15 mouse cellular contexts compared by ENCODE assay signal in genomic region chr13:71108175-71108574, GRCm38 (mm10).
DNase-seq lines count a peak whose midpoint lies in the region; ATAC-seq and TF ChIP-seq lines count a peak whose summit lies in the region.
"Had no signal": no experiment of that assay in that cellular context is flagged by ENCODE, and none has a peak within 500 bp of the region (broad histone marks: within the 10 kb centered on the region; RNA-seq: fewer than 3 reads in every experiment).

No protein-coding gene starts in this region.

- H3K9me3 ChIP-seq in embryonic facial prominence, embryonic 14.5 days (ENCODE audit: control insufficient read depth, low read length): no peaks in the 10 kb centered on the region
- no peaks in the 10 kb centered on the region for H3K9me3 ChIP-seq in embryonic facial prominence, embryonic 10.5 days
- H3K9me3 ChIP-seq in limb, embryonic 15.5 days: no peaks in the 10 kb centered on the region
- no peaks in the 10 kb centered on the region for H3K9me3 ChIP-seq in limb, embryonic 10.5 days (replicated peaks)
- H3K9me3 ChIP-seq in lung, postnatal 0 days (ENCODE audit: low read length): no peaks in the 10 kb centered on the region
- H3K9me3 ChIP-seq in heart, embryonic 11.5 days (replicated peaks; ENCODE audit: control insufficient read depth, low read length): no peaks in the 10 kb centered on the region
- H3K9me3 ChIP-seq: hindbrain, embryonic 12.5 days; midbrain, embryonic 12.5 days had no signal

- no peak overlapping the region for H3K9ac ChIP-seq in embryonic facial prominence, embryonic 14.5 days (ENCODE audit: low read depth, low read length)
- no peak overlapping the region for H3K9ac ChIP-seq in limb, embryonic 15.5 days
- no peak overlapping the region for H3K9ac ChIP-seq in lung, postnatal 0 days (replicated peaks; ENCODE audit: low read depth)
- H3K9ac ChIP-seq in heart, embryonic 11.5 days (ENCODE audit: low read depth, low read length): no peak overlapping the region
- H3K9ac ChIP-seq: hindbrain, embryonic 12.5 days; midbrain, embryonic 12.5 days had no signal

- TF ChIP-seq CTCF in lung, postnatal 0 days (IDR thresholded peaks at IDR 0.05): no peak

- H3K27ac ChIP-seq in embryonic facial prominence, embryonic 14.5 days (replicated peaks; ENCODE audit: low read depth, low read length): no peak overlapping the region
- no peak overlapping the region for H3K27ac ChIP-seq in embryonic facial prominence, embryonic 10.5 days (replicated peaks)
- no peak overlapping the region for H3K27ac ChIP-seq in limb, embryonic 15.5 days
- no peak overlapping the region for H3K27ac ChIP-seq in limb, embryonic 10.5 days
- no peak overlapping the region for H3K27ac ChIP-seq in lung, postnatal 0 days (ENCODE audit: low read length)
- no peak overlapping the region for H3K27ac ChIP-seq in heart, embryonic 11.5 days (ENCODE audit: low read depth, low read length)
- H3K27ac ChIP-seq: hindbrain, embryonic 12.5 days; midbrain, embryonic 12.5 days had no signal

- H3K4me2 ChIP-seq in embryonic facial prominence, embryonic 14.5 days (ENCODE audit: low read depth, low read length): no peak overlapping the region
- H3K4me2 ChIP-seq in limb, embryonic 15.5 days: no peak overlapping the region
- H3K4me2 ChIP-seq in lung, postnatal 0 days (replicated peaks; ENCODE audit: low read depth, low read length): no peak overlapping the region
- H3K4me2 ChIP-seq in heart, embryonic 11.5 days: no peak overlapping the region
- H3K4me2 ChIP-seq: hindbrain, embryonic 12.5 days; midbrain, embryonic 12.5 days had no signal

- no peak for ATAC-seq in embryonic facial prominence, embryonic 14.5 days (ENCODE audit: low read depth)
- 0 out of 2 replicates have a peak, but pooled peaks have one; percentile 48 for ATAC-seq in limb, embryonic 15.5 days (ENCODE audit: insufficient number of reproducible peaks, low FRiP score, low TSS enrichment, low read depth)
- peak; percentile 49 for ATAC-seq in lung, postnatal 0 days
- no peak for ATAC-seq in heart, embryonic 11.5 days (replicated peaks; ENCODE audit: insufficient number of reproducible peaks, low FRiP score, low TSS enrichment)
- ATAC-seq: CD4-positive, CD25-positive, alpha-beta regulatory T cell, adult 4 months had no signal

- DNase-seq in embryonic facial prominence, embryonic 14.5 days (ENCODE audit: low spot score): peak; percentile 14
- DNase-seq in embryonic facial prominence, embryonic 10.5 days (ENCODE audit: low spot score): no peak
- no peak for DNase-seq in limb, embryonic 10.5 days (ENCODE audit: low spot score)
- peak; percentile 40 for DNase-seq in kidney, adult 9 months
- peak; percentile 58 for DNase-seq in lung, postnatal 0 days (ENCODE audit: low spot score)
- DNase-seq in adrenal gland, adult 18-20 months (ENCODE audit: low spot score in 2 of 2): no peak
- DNase-seq: adrenal gland, postnatal 25 days; cerebellum, adult 11-12 months; cerebellum, postnatal 36 days; thymus, postnatal 25 days had no signal

- peaks cover 9% of the 10 kb centered on the region; the same call in 1 of the 2 replicates for H3K27me3 ChIP-seq in embryonic facial prominence, embryonic 14.5 days (replicated peaks; ENCODE audit: control insufficient read depth, insufficient read depth, low read length)
- peaks cover 13% of the 10 kb centered on the region for H3K27me3 ChIP-seq in embryonic facial prominence, embryonic 10.5 days (replicated peaks; ENCODE audit: low read depth, poor library complexity, severe bottlenecking)
- H3K27me3 ChIP-seq in limb, embryonic 15.5 days: peaks cover 6% of the 10 kb centered on the region; the same call in 1 of the 2 replicates
- H3K27me3 ChIP-seq in limb, embryonic 10.5 days (ENCODE audit: low read depth, poor library complexity, severe bottlenecking): peaks cover 38% of the 10 kb centered on the region
- H3K27me3 ChIP-seq in lung, postnatal 0 days (replicated peaks; ENCODE audit: insufficient read depth, low read length): no peaks in the 10 kb centered on the region
- H3K27me3 ChIP-seq in heart, embryonic 11.5 days (ENCODE audit: control insufficient read depth, insufficient read depth, low read length): 0 out of 2 replicates have a peak, but pooled peaks cover 3% of the 10 kb centered on the region
- H3K27me3 ChIP-seq: hindbrain, embryonic 12.5 days had no signal

- no peaks in the 10 kb centered on the region for H3K36me3 ChIP-seq in embryonic facial prominence, embryonic 14.5 days (ENCODE audit: control insufficient read depth, insufficient read depth, low read length)
- H3K36me3 ChIP-seq in embryonic facial prominence, embryonic 10.5 days (replicated peaks): no peaks in the 10 kb centered on the region
- H3K36me3 ChIP-seq in limb, embryonic 15.5 days: no peaks in the 10 kb centered on the region
- H3K36me3 ChIP-seq in limb, embryonic 10.5 days: no peaks in the 10 kb centered on the region
- no peaks in the 10 kb centered on the region for H3K36me3 ChIP-seq in lung, postnatal 0 days (ENCODE audit: insufficient read depth, low read length)
- H3K36me3 ChIP-seq in heart, embryonic 11.5 days (ENCODE audit: control insufficient read depth, insufficient read depth, low read length): no peaks in the 10 kb centered on the region
- H3K36me3 ChIP-seq: hindbrain, embryonic 12.5 days; midbrain, embryonic 12.5 days had no signal

- peaks cover 4% of the 10 kb centered on the region; the same call in 1 of the 2 replicates for H3K4me1 ChIP-seq in embryonic facial prominence, embryonic 14.5 days (ENCODE audit: control insufficient read depth, insufficient read depth, low read length)
- H3K4me1 ChIP-seq in embryonic facial prominence, embryonic 10.5 days: peaks cover 17% of the 10 kb centered on the region
- peaks cover 6% of the 10 kb centered on the region for H3K4me1 ChIP-seq in limb, embryonic 15.5 days
- H3K4me1 ChIP-seq in limb, embryonic 10.5 days: peaks cover 15% of the 10 kb centered on the region
- H3K4me1 ChIP-seq in lung, postnatal 0 days (ENCODE audit: insufficient read depth, low read depth, low read length): no peaks in the 10 kb centered on the region
- no peaks in the 10 kb centered on the region for H3K4me1 ChIP-seq in heart, embryonic 11.5 days (ENCODE audit: control insufficient read depth, insufficient read depth, low read length)

- TF ChIP-seq EP300 in lung, postnatal 0 days (IDR thresholded peaks at IDR 0.05): no peak

- 75% methylated on average over 8 of the region's 8 CpGs for WGBS in embryonic facial prominence, embryonic 14.5 days
- WGBS in embryonic facial prominence, embryonic 10.5 days: 91% methylated on average over 8 of the region's 8 CpGs
- WGBS in limb, embryonic 15.5 days: 71% methylated on average over 8 of the region's 8 CpGs
- 97% methylated on average over 8 of the region's 8 CpGs for WGBS in limb, embryonic 10.5 days
- 60% methylated on average over 8 of the region's 8 CpGs for WGBS in lung, postnatal 0 days
- WGBS in heart, embryonic 11.5 days (ENCODE audit: insufficient replicate concordance): 84% methylated on average over 8 of the region's 8 CpGs

- H3K4me3 ChIP-seq in embryonic facial prominence, embryonic 14.5 days (ENCODE audit: low read depth, low read length): no peak overlapping the region
- H3K4me3 ChIP-seq in embryonic facial prominence, embryonic 10.5 days: no peak overlapping the region
- no peak overlapping the region for H3K4me3 ChIP-seq in limb, embryonic 15.5 days
- no peak overlapping the region for H3K4me3 ChIP-seq in limb, embryonic 10.5 days
- H3K4me3 ChIP-seq in lung, postnatal 0 days (ENCODE audit: low read depth, low read length): no peak overlapping the region
- no peak overlapping the region for H3K4me3 ChIP-seq in heart, embryonic 11.5 days (ENCODE audit: low read depth, low read length)
- H3K4me3 ChIP-seq: hindbrain, embryonic 12.5 days; midbrain, embryonic 12.5 days had no signal

Comparison
In these comparisons a context has a peak if more than half of its experiments do, and no peak if none do; other contexts are left out.
1. DNase-seq: peak in embryonic facial prominence, embryonic 14.5 days (single experiment), kidney, adult 9 months (single experiment) and lung, postnatal 0 days (single experiment); none in embryonic facial prominence, embryonic 10.5 days (single experiment), limb, embryonic 10.5 days (single experiment) and adrenal gland, adult 18-20 months (0 of 2).
2. ATAC-seq: peak in limb, embryonic 15.5 days (single experiment) and lung, postnatal 0 days (single experiment); none in embryonic facial prominence, embryonic 14.5 days (single experiment) and heart, embryonic 11.5 days (single experiment).